Mouse (Mus musculus) heart, embryonic 12.5 days (tissue): ENCODE results near the gene Rgs7bp. TPM values are rescaled to one million over a fixed set of nuclear protein-coding genes. Genes with fewer than 3 reads are reported as not detected.
"Not testable (repeated sequence)": the region's sequence is repeated elsewhere in the genome, so short reads cannot be mapped to it uniquely, and the experiment has no call there.

Experiments used
- ATAC-seq: fragments of 200-750 bp; cut with Nextera tagmentation; 2 replicates; pipeline ENCODE4 v1.8.0; 2017; ENCODE audit warnings: moderate TSS enrichment, moderate library complexity; ENCODE audit not compliant: insufficient number of reproducible peaks, low FRiP score
- H3K27ac ChIP-seq: fragments of 300-500 bp; sonication (generic); 2 replicates; pipeline ENCODE4 v1.5.1; 2016; ENCODE audit warnings: mild to moderate bottlenecking, moderate library complexity; ENCODE audit not compliant: poor library complexity, severe bottlenecking
- H3K27me3 ChIP-seq: fragments of 300-500 bp; sonication (generic); replicated peaks from 2 replicates; pipeline ENCODE4 v1.6.1; 2016; ENCODE audit warnings: mild to moderate bottlenecking, moderate library complexity
- H3K36me3 ChIP-seq: fragments of 300-500 bp; sonication (generic); 2 replicates; pipeline ENCODE4 v1.6.1; 2016; ENCODE audit warnings: mild to moderate bottlenecking, moderate library complexity
- H3K4me1 ChIP-seq: fragments of 300-500 bp; sonication (generic); replicated peaks from 2 replicates; pipeline ENCODE4 v1.6.1; 2016; ENCODE audit warnings: mild to moderate bottlenecking
- H3K4me2 ChIP-seq: fragments of 300-500 bp; sonication (generic); 2 replicates; pipeline ENCODE4 v1.6.1; 2016; ENCODE audit warnings: mild to moderate bottlenecking, moderate library complexity
- H3K4me3 ChIP-seq: fragments of 300-500 bp; sonication (generic); 2 replicates; pipeline ENCODE4 v1.5.1; 2016; ENCODE audit warnings: mild to moderate bottlenecking
- H3K9ac ChIP-seq: fragments of 300-500 bp; sonication (generic); 2 replicates; pipeline ENCODE4 v1.6.1; 2016; ENCODE audit warnings: mild to moderate bottlenecking, moderate library complexity
- H3K9me3 ChIP-seq: fragments of 300-500 bp; sonication (generic); replicated peaks from 2 replicates; pipeline ENCODE4 v1.6.1; 2016; ENCODE audit warnings: mild to moderate bottlenecking, moderate library complexity
- WGBS: fragments of 180-500 bp; shearing (Covaris S2); methylation state at CpG from one replicate; pipeline ENCODE4 v1.1.7; 2016; 5-methylcytosine and 5-hydroxymethylcytosine counted together
- polyA plus RNA-seq: library from polyadenylated mRNA; unstranded; fragments of >200 nt; fragmentation: Nextera tagmentation; extraction: Ambion mirVana; gene quantifications from 2 replicates; pipeline ENCODE4 v1.2.1, GENCODE M21; 2016

Gene Rgs7bp
- polyA plus RNA-seq, 1 experiment from 2014 or later: 3.5 TPM

GRCm38 (mm10) chr13:104936586-104936985 lies 118.1 kb downstream of the Rgs7bp start:
- H3K9ac ChIP-seq: no peak overlapping the region
- 0 out of 2 replicates have a peak, but pooled peaks cover 6% of the 10 kb centered on the region for H3K4me1 ChIP-seq
- no peaks in the 10 kb centered on the region for H3K36me3 ChIP-seq
- H3K27ac ChIP-seq: no peak overlapping the region
- no peak for ATAC-seq
- no peak overlapping the region for H3K4me2 ChIP-seq
- no peaks in the 10 kb centered on the region for H3K9me3 ChIP-seq
- no peaks in the 10 kb centered on the region for H3K27me3 ChIP-seq
- WGBS: 86% methylated on average over 2 of the region's 2 CpGs
- no peak overlapping the region for H3K4me3 ChIP-seq

GRCm38 (mm10) chr13:104931635-104932532 lies 122.8 kb downstream of the Rgs7bp start:
- 76% methylated on average over 6 of the region's 6 CpGs for WGBS
- no peaks in the 10 kb centered on the region for H3K36me3 ChIP-seq
- ATAC-seq: no peak
- no peak overlapping the region for H3K9ac ChIP-seq
- H3K27me3 ChIP-seq: no peaks in the 10 kb centered on the region
- H3K4me1 ChIP-seq: no peaks in the 10 kb centered on the region
- no peaks in the 10 kb centered on the region for H3K9me3 ChIP-seq
- H3K27ac ChIP-seq: no peak overlapping the region
- no peak overlapping the region for H3K4me2 ChIP-seq
- H3K4me3 ChIP-seq: no peak overlapping the region

GRCm38 (mm10) chr13:104930814-104931213 lies 123.9 kb downstream of the Rgs7bp start:
- H3K27ac ChIP-seq: no peak overlapping the region
- no peaks in the 10 kb centered on the region for H3K4me1 ChIP-seq
- H3K9me3 ChIP-seq: no peaks in the 10 kb centered on the region
- H3K4me3 ChIP-seq: no peak overlapping the region
- H3K9ac ChIP-seq: no peak overlapping the region
- ATAC-seq: no peak
- H3K36me3 ChIP-seq: no peaks in the 10 kb centered on the region
- no peak overlapping the region for H3K4me2 ChIP-seq
- H3K27me3 ChIP-seq: no peaks in the 10 kb centered on the region
- WGBS: 65% methylated on average over 3 of the region's 3 CpGs

GRCm38 (mm10) chr13:104918663-104919062 lies 136.1 kb downstream of the Rgs7bp start:
- Histone ChIP-seq H3K9ac (no peak overlapping the region), H3K27ac (no peak overlapping the region), H3K4me2 (no peak overlapping the region), H3K4me3 (no peak overlapping the region), H3K36me3 (no peaks in the 10 kb centered on the region), H3K27me3 (no peaks in the 10 kb centered on the region), H3K9me3 (0 out of 2 replicates have a peak, but pooled peaks cover 3% of the 10 kb centered on the region), H3K4me1 (no peaks in the 10 kb centered on the region)
- WGBS: 80% methylated on average over 16 of the region's 16 CpGs
- no peak for ATAC-seq

GRCm38 (mm10) chr13:104916771-104917170 lies 138.0 kb downstream of the Rgs7bp start:
- not testable (repeated sequence) for H3K4me2 ChIP-seq, ATAC-seq, H3K27ac ChIP-seq, H3K36me3 ChIP-seq, H3K4me1 ChIP-seq, H3K27me3 ChIP-seq, H3K9ac ChIP-seq, H3K4me3 ChIP-seq, H3K9me3 ChIP-seq
- 81% methylated on average over 6 of the region's 6 CpGs for WGBS

GRCm38 (mm10) chr13:104916106-104916505 lies 138.6 kb downstream of the Rgs7bp start:
- Histone ChIP-seq H3K36me3 (no peaks in the 10 kb centered on the region), H3K4me1 (no peaks in the 10 kb centered on the region), H3K9ac (no peak overlapping the region), H3K9me3 (0 out of 2 replicates have a peak, but pooled peaks cover 3% of the 10 kb centered on the region), H3K27me3 (no peaks in the 10 kb centered on the region), H3K27ac (no peak overlapping the region), H3K4me3 (no peak overlapping the region), H3K4me2 (no peak overlapping the region)
- no peak for ATAC-seq
- WGBS: 84% methylated on average over 2 of the region's 2 CpGs

GRCm38 (mm10) chr13:104914288-104914895 lies 140.3 kb downstream of the Rgs7bp start:
- 0 out of 2 replicates have a peak, but pooled peaks cover 3% of the 10 kb centered on the region for H3K9me3 ChIP-seq
- no peaks in the 10 kb centered on the region for H3K27me3 ChIP-seq
- WGBS: 86% methylated on average over 17 of the region's 17 CpGs
- H3K27ac ChIP-seq: no peak overlapping the region
- H3K36me3 ChIP-seq: no peaks in the 10 kb centered on the region
- ATAC-seq: no peak
- H3K4me2 ChIP-seq: no peak overlapping the region
- H3K4me3 ChIP-seq: no peak overlapping the region
- H3K4me1 ChIP-seq: no peaks in the 10 kb centered on the region
- no peak overlapping the region for H3K9ac ChIP-seq

GRCm38 (mm10) chr13:104911626-104912025 lies 143.1 kb downstream of the Rgs7bp start:
- WGBS: 78% methylated on average over 5 of the region's 5 CpGs
- H3K36me3 ChIP-seq, H3K27me3 ChIP-seq, H3K9me3 ChIP-seq, H3K4me3 ChIP-seq, H3K27ac ChIP-seq, H3K4me2 ChIP-seq, ATAC-seq, H3K9ac ChIP-seq: not testable (repeated sequence)
- H3K4me1 ChIP-seq: peaks cover 10% of the 10 kb centered on the region

GRCm38 (mm10) chr13:104911006-104911405 lies 143.7 kb downstream of the Rgs7bp start:
- ATAC-seq, H3K9me3 ChIP-seq, H3K27me3 ChIP-seq, H3K4me2 ChIP-seq, H3K9ac ChIP-seq, H3K4me3 ChIP-seq, H3K36me3 ChIP-seq, H3K27ac ChIP-seq: not testable (repeated sequence)
- 100% methylated on average over 1 of the region's 1 CpGs for WGBS
- H3K4me1 ChIP-seq: peaks cover 10% of the 10 kb centered on the region

- H3K4me2 ChIP-seq: no peak overlapping the region
- no peaks in the 10 kb centered on the region for H3K36me3 ChIP-seq
- H3K9ac ChIP-seq: no peak overlapping the region
- peaks cover 10% of the 10 kb centered on the region for H3K4me1 ChIP-seq
- no peaks in the 10 kb centered on the region for H3K9me3 ChIP-seq
- H3K27me3 ChIP-seq: no peaks in the 10 kb centered on the region
- H3K4me3 ChIP-seq: no peak overlapping the region
- ATAC-seq: no peak
- 53% methylated on average over 7 of the region's 7 CpGs for WGBS
- H3K27ac ChIP-seq: no peak overlapping the region
These were observed 146.0 kb downstream of the Rgs7bp start for GRCm38 (mm10) chr13:104908691-104909090.
